Mouse (Mus musculus) liver, embryonic 14.5 days (tissue): ENCODE measurements around the gene Cdh13. TPM values are rescaled to one million over a fixed set of nuclear protein-coding genes. Genes with fewer than 3 reads are reported as not detected.

Source experiments
- ATAC-seq: fragments of 200-750 bp; cut with Nextera tagmentation; 2 replicates; pipeline ENCODE4 v1.8.0; 2017; ENCODE audit warnings: moderate number of reproducible peaks, mild to moderate bottlenecking, moderate library complexity; ENCODE audit not compliant: insufficient read depth
- DNase-seq, 3 experiments: peaks; one replicate each; pipeline ENCODE4 v3.0.0-alpha.2; 2012 to 2013; ENCODE audit warnings: low read depth in 3 of 3, low spot score in 3 of 3
- H3K27ac ChIP-seq: fragments of 300-500 bp; sonication (generic); 2 replicates; pipeline ENCODE4 v1.5.1; 2014; ENCODE audit warnings: moderate library complexity, mild to moderate bottlenecking, control low read depth, inconsistent platforms
- H3K27me3 ChIP-seq: fragments of 300-500 bp; sonication (generic); 2 replicates; pipeline ENCODE4 v1.6.1; 2014; ENCODE audit warnings: mild to moderate bottlenecking, low read length, moderate library complexity; ENCODE audit not compliant: control insufficient read depth, insufficient read depth
- H3K36me3 ChIP-seq: fragments of 300-500 bp; sonication (generic); replicated peaks from 2 replicates; pipeline ENCODE4 v1.6.1; 2014; ENCODE audit warnings: low read depth; ENCODE audit not compliant: control insufficient read depth, insufficient read depth
- H3K4me1 ChIP-seq, 2 experiments: fragments of 200-500 bp in 1 of 2; fragments of 300-500 bp in 1 of 2; sonication (generic) in 1 of 2; replicated peaks; 2 replicates each; pipeline ENCODE4 v1.6.1; 2012 to 2014; ENCODE audit warnings: antibody characterized with exemption in 1 of 2, inconsistent platforms in 1 of 2, low read length in 1 of 2; ENCODE audit not compliant: control insufficient read depth in 2 of 2, insufficient read depth in 2 of 2
- H3K4me2 ChIP-seq: fragments of 300-500 bp; sonication (generic); 2 replicates; pipeline ENCODE4 v1.6.1; 2014; ENCODE audit warnings: low read depth, mild to moderate bottlenecking, control low read depth, moderate library complexity
- H3K4me3 ChIP-seq, 2 experiments: fragments of 200-500 bp in 1 of 2; fragments of 300-500 bp in 1 of 2; sonication (generic) in 1 of 2; 2 replicates each; pipeline ENCODE4 v1.5.1; 2012 to 2014; ENCODE audit warnings: low read depth in 2 of 2, low read length in 2 of 2, mild to moderate bottlenecking in 2 of 2, control low read depth in 1 of 2, inconsistent platforms in 1 of 2, moderate library complexity in 1 of 2; ENCODE audit not compliant: insufficient read depth in 1 of 2
- H3K9ac ChIP-seq: fragments of 300-500 bp; sonication (generic); replicated peaks from 2 replicates; pipeline ENCODE4 v1.6.1; 2014; ENCODE audit warnings: mild to moderate bottlenecking, control low read depth, moderate library complexity
- H3K9me3 ChIP-seq: fragments of 300-500 bp; sonication (generic); 2 replicates; pipeline ENCODE4 v1.6.1; 2016; ENCODE audit warnings: low read length, mixed read lengths; ENCODE audit not compliant: control insufficient read depth
- CTCF ChIP-seq: IDR thresholded peaks from 2 replicates; pipeline ENCODE4 v1.5.1; 2016; ENCODE audit warnings: antibody characterized with exemption, low read depth, control low read depth
- EP300 ChIP-seq: IDR thresholded peaks from 2 replicates; pipeline ENCODE4 v1.6.1; 2016; ENCODE audit warnings: antibody characterized with exemption, low read depth
- WGBS: fragments of 180-500 bp; shearing (Covaris S2); extraction: QIAGEN DNeasy Blood & Tissue Kit; methylation state at CpG from one replicate; pipeline ENCODE4 v1.1.7; 2014; ENCODE audit not compliant: insufficient replicate concordance; 5-methylcytosine and 5-hydroxymethylcytosine counted together
- polyA plus RNA-seq, 2 experiments: library from polyadenylated mRNA; depleted of rRNA in 1 of 2; stranded (reverse) in 1 of 2; unstranded in 1 of 2; fragments of >200 nt; fragmentation: Nextera tagmentation in 1 of 2; extraction: Ambion mirVana in 1 of 2; gene quantifications; 2 replicates each; pipeline versions ENCODE4 v1.2.1 to v1.2.3; 2012 to 2014

The Cdh13 gene
- polyA plus RNA-seq, 2 experiments: 0.15 to 0.43 TPM

GRCm38 (mm10) chr8:118852861-118853260, 569.3 kb downstream of the Cdh13 start:
- no peak overlapping the region for H3K4me3 ChIP-seq
- H3K27ac ChIP-seq: no peak overlapping the region
- no peak overlapping the region for H3K9ac ChIP-seq
- no peak for ATAC-seq
- H3K9me3 ChIP-seq: no peaks in the 10 kb centered on the region
- no peaks in the 10 kb centered on the region for H3K27me3 ChIP-seq
- no peak for TF ChIP-seq CTCF
- TF ChIP-seq EP300: no peak
- WGBS: 65% methylated on average over 12 of the region's 12 CpGs
- no peaks in the 10 kb centered on the region for H3K4me1 ChIP-seq
- no peak overlapping the region for H3K4me2 ChIP-seq
- DNase-seq: no peak
- H3K36me3 ChIP-seq: no peaks in the 10 kb centered on the region

- WGBS: 63% methylated on average over 8 of the region's 8 CpGs
- H3K27me3 ChIP-seq: no peaks in the 10 kb centered on the region
These were observed 571.1 kb downstream of the Cdh13 start for GRCm38 (mm10) chr8:118854656-118855055.

DNA sequence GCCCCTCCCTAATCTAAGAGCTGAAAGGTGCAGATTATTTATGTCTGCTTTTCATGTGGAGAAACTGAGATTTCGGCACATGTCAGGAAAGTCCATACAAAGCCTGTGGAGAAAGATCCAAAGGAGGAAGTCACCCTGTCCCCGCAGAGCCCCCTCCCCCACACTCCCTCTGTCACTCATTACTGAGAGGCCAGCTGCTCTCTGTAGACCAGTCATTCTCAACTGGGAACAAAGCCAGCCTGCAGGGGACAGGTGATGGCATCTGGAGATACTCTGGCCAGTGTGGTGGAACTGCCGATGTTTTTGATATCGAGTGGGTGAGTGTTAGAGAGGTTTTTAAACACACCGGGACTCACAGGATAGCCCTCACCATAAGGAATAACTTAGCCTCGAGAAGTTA, 582.8 kb downstream of the Cdh13 start:
- no peak for TF ChIP-seq CTCF
- TF ChIP-seq EP300: no peak
- 63% methylated on average over 6 of the region's 6 CpGs for WGBS
- ATAC-seq: no peak

More at GRCm38 (mm10) chr8:118854656-118855055, 571.1 kb downstream of the Cdh13 start:
- H3K4me3 ChIP-seq: no peak overlapping the region
- H3K36me3 ChIP-seq: no peaks in the 10 kb centered on the region
- H3K27ac ChIP-seq: no peak overlapping the region
- ATAC-seq (no peak), DNase-seq (no peak)
- no peak overlapping the region for H3K9ac ChIP-seq
- TF ChIP-seq EP300: no peak
- no peak for TF ChIP-seq CTCF
- H3K4me2 ChIP-seq: no peak overlapping the region
- no peaks in the 10 kb centered on the region for H3K4me1 ChIP-seq
- H3K9me3 ChIP-seq: no peaks in the 10 kb centered on the region

GRCm38 (mm10) chr8:118870711-118871110, 587.2 kb downstream of the Cdh13 start:
- WGBS: 65% methylated on average over 8 of the region's 8 CpGs
- no peak for DNase-seq
- no peak for TF ChIP-seq CTCF
- no peak for TF ChIP-seq EP300
- no peaks in the 10 kb centered on the region for H3K27me3 ChIP-seq
- no peak overlapping the region for H3K4me2 ChIP-seq
- no peak overlapping the region for H3K9ac ChIP-seq
- H3K9me3 ChIP-seq: no peaks in the 10 kb centered on the region
- no peaks in the 10 kb centered on the region for H3K4me1 ChIP-seq
- no peak overlapping the region for H3K4me3 ChIP-seq
- no peak overlapping the region for H3K27ac ChIP-seq
- no peaks in the 10 kb centered on the region for H3K36me3 ChIP-seq
- no peak for ATAC-seq

More for the DNA sequence above, 582.8 kb downstream of the Cdh13 start:
- no peak overlapping the region for H3K4me2 ChIP-seq
- H3K9me3 ChIP-seq: no peaks in the 10 kb centered on the region
- H3K4me3 ChIP-seq: no peak overlapping the region
- H3K27ac ChIP-seq: no peak overlapping the region
- H3K9ac ChIP-seq: no peak overlapping the region
- H3K4me1 ChIP-seq: no peaks in the 10 kb centered on the region
- no peaks in the 10 kb centered on the region for H3K36me3 ChIP-seq
- no peaks in the 10 kb centered on the region for H3K27me3 ChIP-seq
- no peak for DNase-seq

GRCm38 (mm10) chr8:118879939-118880825, 596.6 kb downstream of the Cdh13 start:
- H3K9ac ChIP-seq: no peak overlapping the region
- H3K4me3 ChIP-seq: no peak overlapping the region

More at GRCm38 (mm10) chr8:118879939-118880825, 596.6 kb downstream of the Cdh13 start:
- TF ChIP-seq CTCF (no peak), EP300 (no peak)
- Histone ChIP-seq H3K36me3 (no peaks in the 10 kb centered on the region), H3K9me3 (no peaks in the 10 kb centered on the region), H3K4me1 (no peaks in the 10 kb centered on the region), H3K27ac (no peak overlapping the region), H3K4me2 (no peak overlapping the region), H3K27me3 (no peaks in the 10 kb centered on the region)
- ATAC-seq: no peak
- WGBS: 61% methylated on average over 11 of the region's 11 CpGs
- DNase-seq: no peak
